Mouse (Mus musculus) ovary, adult 2 months (tissue): ENCODE data around the gene Olfr1226. TPM values are rescaled to one million over a fixed set of nuclear protein-coding genes. Genes with fewer than 3 reads are reported as not detected.

ENCODE experiments used
- polyA plus RNA-seq: library from polyadenylated mRNA; depleted of rRNA; stranded (reverse); fragments of >200 nt; gene quantifications from 2 replicates; pipeline ENCODE4 v1.2.3, GENCODE M21; 2012; rRNA removed

The Olfr1226 gene
- polyA plus RNA-seq, result not detected in 2 replicates

GRCm38 (mm10) chr2:89199948-89200347 is at the start of gene Olfr1226:
TSS of gene Olfr1226 (minus strand) at chr2:89200048.

GRCm38 (mm10) chr2:89174569-89174968 is 25.3 kb downstream of the Olfr1226 start, which contains the start of gene Olfr1225:
TSS of gene Olfr1225 (minus strand) at chr2:89174669.

GRCm38 (mm10) chr2:89163991-89164390 is 35.9 kb downstream of the Olfr1226 start, which contains the start of gene Olfr1224-ps1:
TSS of gene Olfr1224-ps1 (minus strand) at chr2:89164091.

GRCm38 (mm10) chr2:89151460-89151859 is 48.4 kb downstream of the Olfr1226 start, which contains the start of gene Olfr1223:
TSS of gene Olfr1223 (minus strand) at chr2:89151560.

Other genes with a start within 250 kb of the Olfr1226 start
- gene Olfr1212, start 246.1 kb downstream of the Olfr1226 start, polyA plus RNA-seq, result not detected in 2 replicates
- gene Gm13762, start 219.8 kb downstream of the Olfr1226 start, polyA plus RNA-seq, result not detected in 2 replicates
- not detected in 2 replicates for gene Olfr1214, start 207.4 kb downstream of the Olfr1226 start, polyA plus RNA-seq
- gene Olfr1215, start 193.1 kb downstream of the Olfr1226 start, polyA plus RNA-seq, result not detected in 2 replicates
- not detected in 2 replicates for gene Olfr1216, start 181.7 kb downstream of the Olfr1226 start, polyA plus RNA-seq
- gene Olfr1217, start 168.0 kb downstream of the Olfr1226 start, polyA plus RNA-seq, result not detected in 2 replicates
- not detected in 2 replicates for gene Olfr1218, start 138.9 kb downstream of the Olfr1226 start, polyA plus RNA-seq
- gene Olfr1219, start 116.5 kb downstream of the Olfr1226 start, polyA plus RNA-seq, result not detected in 2 replicates
- gene Olfr1220, start 93.2 kb downstream of the Olfr1226 start, polyA plus RNA-seq, result not detected in 2 replicates
- not detected in 2 replicates for gene Olfr1221, start 82.8 kb downstream of the Olfr1226 start, polyA plus RNA-seq
- gene Olfr1222, start 67.0 kb downstream of the Olfr1226 start, polyA plus RNA-seq, result not detected in 2 replicates
- not detected in 2 replicates for gene Olfr1223, start 48.5 kb downstream of the Olfr1226 start, polyA plus RNA-seq
- gene Olfr1224-ps1, start 36.0 kb downstream of the Olfr1226 start, polyA plus RNA-seq, result not detected in 2 replicates
- gene Olfr1225, start 25.4 kb downstream of the Olfr1226 start, polyA plus RNA-seq, result not detected in 2 replicates
- not detected in 2 replicates for gene Olfr1228, start 54.0 kb upstream of the Olfr1226 start, polyA plus RNA-seq
- gene Olfr1229, start 88.0 kb upstream of the Olfr1226 start, polyA plus RNA-seq, result not detected in 2 replicates
- not detected in 2 replicates for gene Olfr1230, start 97.2 kb upstream of the Olfr1226 start, polyA plus RNA-seq
- gene Olfr1231, start 107.0 kb upstream of the Olfr1226 start, polyA plus RNA-seq, result not detected in 2 replicates
- gene Olfr1232, start 129.6 kb upstream of the Olfr1226 start, polyA plus RNA-seq, result not detected in 2 replicates
- not detected in 2 replicates for gene Olfr1233, start 142.3 kb upstream of the Olfr1226 start, polyA plus RNA-seq
- gene Olfr1234, start 164.8 kb upstream of the Olfr1226 start, polyA plus RNA-seq, result not detected in 2 replicates
- not detected in 2 replicates for gene Olfr1238, start 209.6 kb upstream of the Olfr1226 start, polyA plus RNA-seq
- gene Olfr1239, start 220.4 kb upstream of the Olfr1226 start, polyA plus RNA-seq, result not detected in 2 replicates
- gene Olfr1240, start 243.0 kb upstream of the Olfr1226 start, polyA plus RNA-seq, result not detected in 2 replicates